Mouse (Mus musculus): ENCODE measurements around the gene Ttc41.

GRCm38 (mm10) chr10:86814292-86815131 lies 108.9 kb downstream of the Ttc41 start:
- TF ChIP-seq CTCF (IDR thresholded peaks at IDR 0.05; ENCODE audit: low read depth, low read length) (no peak), POLR2A (IDR thresholded peaks at IDR 0.05; ENCODE audit: insufficient read depth, low read length) (no peak), EP300 (IDR thresholded peaks at IDR 0.05; ENCODE audit: insufficient read depth, low read depth, low read length) (no peak)

All from ES-Bruce4 (cell line).